Mouse (Mus musculus): ENCODE results near the gene Uqcc3.
"Not testable (repeated sequence)": the region's sequence is repeated elsewhere in the genome, so short reads cannot be mapped to it uniquely, and the experiment has no call there.

The Uqcc3 gene

DNA sequence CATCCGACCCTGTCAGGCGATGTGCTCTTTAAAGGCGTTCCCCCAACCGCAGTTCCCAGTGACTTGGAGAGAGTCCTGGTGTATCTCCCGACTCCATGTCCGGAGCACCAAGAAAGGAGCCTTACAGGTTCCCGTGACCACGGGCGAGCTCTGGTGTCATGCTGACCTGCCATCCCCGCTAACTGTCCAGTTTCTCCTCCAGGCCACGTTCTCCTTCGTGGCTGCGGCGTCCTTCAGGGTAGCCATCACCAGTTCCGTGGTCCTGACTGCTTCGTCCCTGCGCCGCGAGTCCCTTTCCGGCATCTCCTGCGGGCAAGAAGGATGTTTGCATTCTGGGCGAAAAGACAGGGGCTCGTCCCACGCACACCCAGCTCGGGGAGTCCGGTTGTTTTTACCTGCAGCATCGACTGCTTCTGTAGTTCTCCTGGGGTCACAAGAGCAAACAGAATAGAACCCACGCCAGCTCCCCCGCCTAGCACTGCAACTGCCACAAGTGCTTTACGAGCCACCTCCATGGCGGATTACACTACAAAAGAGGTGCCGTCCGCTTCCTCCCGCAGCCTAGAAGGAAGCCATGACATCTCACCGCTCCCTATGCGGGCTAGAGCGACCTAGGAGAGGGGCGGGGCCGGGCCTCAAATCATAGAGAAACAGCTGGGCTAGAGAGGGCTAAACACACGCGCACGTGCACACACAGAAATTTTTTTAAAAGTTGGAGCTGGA lies at the start of gene Uqcc3:
Gene Uqcc3 (minus strand): TSS at position 613 of the 723 bp plus-strand sequence.
- peak; percentile 95 for DNase-seq

GRCm38 (mm10) chr19:8930117-8930516 lies 49.4 kb upstream of the Uqcc3 start:
- DNase-seq, result no peak

DNA sequence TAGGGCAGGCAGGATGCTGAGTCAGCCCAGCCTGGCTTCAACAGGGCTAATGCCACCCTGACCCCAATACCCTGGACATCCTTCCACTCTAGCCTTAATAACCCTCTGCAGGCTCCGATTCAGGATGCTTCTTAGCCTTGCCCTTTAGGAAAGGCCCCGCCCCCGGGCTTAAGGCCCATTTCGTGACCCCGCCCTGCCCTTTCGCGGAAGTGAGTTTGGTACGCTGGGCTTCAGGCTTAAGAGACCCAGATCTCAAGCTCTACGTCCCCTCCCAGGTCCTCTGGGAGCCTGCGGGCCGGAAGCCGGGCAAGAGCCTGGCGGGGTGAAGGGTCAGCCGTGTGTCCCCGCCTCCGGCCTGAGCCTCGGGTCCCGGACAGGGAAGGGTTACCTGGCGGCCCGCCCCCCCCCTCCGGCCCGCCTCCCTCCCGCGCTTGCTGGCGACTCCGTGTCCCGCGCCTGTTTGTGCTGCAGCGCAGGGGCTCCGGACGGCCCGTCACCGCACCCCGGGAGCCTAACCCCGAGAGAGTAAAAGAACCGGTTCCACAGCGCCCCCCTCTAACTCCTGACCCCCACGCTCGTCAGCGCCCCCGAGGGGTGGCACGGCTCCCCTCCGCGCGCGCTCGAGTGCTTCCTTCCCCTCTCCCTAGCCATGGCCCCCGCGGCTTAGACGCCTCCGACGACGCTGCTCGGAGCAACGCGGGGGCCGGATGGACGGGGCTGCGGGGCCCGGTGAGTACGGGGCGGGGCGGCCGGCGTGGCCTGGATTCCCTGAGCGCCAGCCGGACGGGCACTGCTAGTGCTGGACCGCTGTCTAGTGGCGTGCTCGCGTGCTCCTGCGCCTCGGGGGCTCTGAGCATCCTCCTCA lies 48.7 kb upstream of the Uqcc3 start, which contains the start of the genes Rom1 and Eml3:
Gene Rom1 (minus strand): TSS at position 133 of the 865 bp plus-strand sequence.
Gene Eml3 (plus strand): TSS at position 329 of the 865 bp plus-strand sequence.
- peak; percentile 91 for DNase-seq

- DNase-seq, result no peak
Observed at GRCm38 (mm10) chr19:8928689-8929223, 48.0 kb upstream of the Uqcc3 start.

- no peak for DNase-seq
Observed at GRCm38 (mm10) chr19:8927891-8928525, 47.3 kb upstream of the Uqcc3 start.

DNA sequence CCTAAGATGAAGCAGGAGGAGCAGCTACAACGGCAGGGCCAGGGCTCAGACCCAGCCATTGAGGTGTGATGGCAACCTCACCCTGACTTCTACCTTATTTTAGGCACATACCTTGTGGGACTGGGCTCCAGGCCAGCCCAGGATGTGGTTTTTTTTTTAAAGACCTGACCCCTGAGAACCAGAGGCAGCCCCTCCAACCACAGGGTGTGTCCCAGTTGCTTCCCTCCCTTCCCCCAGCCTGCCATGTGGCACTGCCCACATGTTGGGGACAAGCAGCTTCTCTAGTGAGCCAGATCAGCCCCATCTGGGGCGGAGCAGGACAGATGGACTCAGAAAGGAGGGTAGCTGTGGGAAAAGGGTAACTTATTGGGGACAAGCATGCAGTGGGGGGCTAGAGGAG lies 46.0 kb upstream of the Uqcc3 start:
- DNase-seq, result no peak

GRCm38 (mm10) chr19:8921741-8922140 lies 41.0 kb upstream of the Uqcc3 start:
- no peak for DNase-seq

DNA sequence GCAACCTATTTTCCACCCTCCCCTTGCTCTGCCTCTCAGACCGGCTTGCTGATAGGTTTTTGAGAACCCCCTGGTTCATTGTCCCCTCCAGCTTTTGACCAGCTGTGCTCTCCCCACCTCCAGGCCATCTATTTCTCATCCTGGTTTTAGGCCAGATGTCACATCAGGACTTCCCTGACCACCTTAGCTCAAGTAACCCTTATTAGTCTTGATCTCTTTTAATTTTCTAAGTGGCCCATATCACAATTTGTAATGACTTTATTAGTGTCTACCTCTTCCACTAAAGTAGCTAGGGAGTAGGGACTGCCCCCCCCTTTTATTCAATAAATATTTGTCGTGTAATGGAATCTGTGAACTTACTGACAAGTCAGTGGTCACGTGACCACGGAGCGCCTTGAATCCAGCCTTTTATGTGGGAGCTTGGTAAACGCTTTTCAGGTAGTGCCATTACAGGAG lies 40.1 kb upstream of the Uqcc3 start:
- peak; percentile 81 for DNase-seq

- peak; percentile 97 for DNase-seq
Observed at GRCm38 (mm10) chr19:8920073-8920736, 39.5 kb upstream of the Uqcc3 start, which contains the start of gene B3gat3. B3gat3 (plus strand) TSS chr19:8920374.

DNA sequence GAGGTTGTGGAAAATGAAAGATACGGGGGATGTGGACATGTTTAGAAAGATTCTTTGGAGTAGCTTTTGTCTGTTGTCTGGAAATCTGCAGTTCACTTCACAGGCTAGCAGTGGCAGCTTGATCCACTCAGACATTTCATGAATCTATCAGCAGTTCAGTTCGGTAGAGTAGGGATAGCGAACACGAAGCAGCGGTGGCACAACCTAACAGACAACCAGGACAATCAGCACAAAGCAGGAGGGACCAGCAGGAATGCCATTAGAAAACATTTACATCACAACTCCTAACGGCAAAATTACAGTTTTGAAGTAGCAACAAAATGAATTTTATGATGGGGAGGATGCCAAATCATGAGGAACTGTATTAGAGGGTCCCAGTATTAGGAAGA lies 39.0 kb upstream of the Uqcc3 start:
- no peak for DNase-seq

DNA sequence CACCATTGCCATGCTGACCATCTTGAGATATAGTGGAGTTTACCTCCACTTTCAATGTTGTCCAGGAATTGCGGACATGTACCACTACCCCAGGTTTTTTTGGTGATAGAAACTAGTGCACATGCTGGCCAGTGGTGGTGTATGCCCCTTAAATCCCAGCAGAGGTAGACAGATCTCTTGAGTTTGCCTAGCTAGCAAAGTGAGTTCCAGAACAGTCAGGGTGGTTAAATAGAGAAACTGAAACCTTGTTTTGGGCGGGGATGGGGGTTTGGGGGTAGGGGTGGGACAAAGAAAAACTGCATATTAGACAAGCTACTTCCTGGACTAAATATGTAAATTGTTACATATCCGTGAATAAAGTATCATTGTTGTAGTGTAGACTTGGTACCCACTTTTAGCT lies 38.3 kb upstream of the Uqcc3 start:
- DNase-seq, result no peak

DNA sequence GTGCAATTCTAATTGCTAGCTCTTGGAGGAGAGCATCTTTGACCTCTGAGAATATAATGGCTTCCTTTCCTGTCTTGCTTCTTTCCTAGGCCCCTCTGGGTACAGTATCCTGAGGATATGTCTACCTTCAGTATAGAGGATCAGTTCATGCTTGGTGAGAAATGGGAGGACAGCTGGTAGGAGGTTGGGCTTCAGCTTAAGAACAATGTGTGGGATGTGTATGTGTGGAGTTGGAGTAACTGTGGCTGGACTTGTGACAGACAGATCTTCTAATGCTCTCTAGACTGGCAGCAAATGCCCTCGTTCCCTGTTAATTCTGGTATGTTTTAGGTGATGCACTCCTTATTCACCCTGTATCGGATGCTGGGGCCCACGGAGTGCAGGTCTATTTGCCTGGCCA lies 33.5 kb upstream of the Uqcc3 start:
- DNase-seq, result no peak

DNA sequence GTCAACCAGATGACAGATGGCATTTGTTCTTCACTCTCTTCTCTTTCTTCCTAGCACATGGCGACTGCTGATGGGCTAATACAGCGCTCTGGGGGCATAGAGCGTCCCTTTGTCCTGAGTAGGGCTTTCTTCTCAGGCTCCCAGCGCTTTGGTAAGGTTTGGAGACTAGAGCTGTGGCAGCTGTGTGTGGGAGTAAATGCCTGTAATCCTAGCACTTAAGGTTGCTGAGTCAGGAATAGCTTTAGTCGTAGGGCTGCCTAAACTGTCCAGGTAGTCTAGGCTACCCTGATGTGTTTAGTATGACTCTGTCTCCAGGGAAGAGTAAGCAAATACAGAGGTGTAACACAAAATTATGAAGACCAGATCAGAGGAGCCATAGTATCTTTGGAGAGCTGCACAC lies 31.1 kb upstream of the Uqcc3 start:
- no peak for DNase-seq

- no peak for DNase-seq
Observed at GRCm38 (mm10) chr19:8908531-8908930, 27.8 kb upstream of the Uqcc3 start.

DNA sequence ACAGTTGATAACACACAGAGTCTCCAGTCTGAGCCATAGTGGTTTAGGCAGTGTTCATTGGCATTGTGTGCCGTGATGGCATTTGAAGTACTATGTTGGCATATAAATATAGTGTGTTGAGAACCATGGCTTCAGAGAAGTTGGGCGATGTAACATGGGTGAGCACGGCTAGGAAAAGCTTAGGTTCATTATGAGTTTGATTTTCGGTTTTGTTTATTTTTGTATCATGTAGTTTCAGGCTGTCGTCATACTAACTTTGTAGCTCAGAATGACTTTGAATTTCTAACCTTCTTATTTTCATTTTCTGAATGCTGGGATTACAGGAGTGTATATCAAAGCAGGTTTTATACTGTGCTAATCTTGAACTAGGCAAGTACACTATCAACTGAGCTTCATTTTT lies 22.7 kb upstream of the Uqcc3 start:
- DNase-seq, result no peak

DNA sequence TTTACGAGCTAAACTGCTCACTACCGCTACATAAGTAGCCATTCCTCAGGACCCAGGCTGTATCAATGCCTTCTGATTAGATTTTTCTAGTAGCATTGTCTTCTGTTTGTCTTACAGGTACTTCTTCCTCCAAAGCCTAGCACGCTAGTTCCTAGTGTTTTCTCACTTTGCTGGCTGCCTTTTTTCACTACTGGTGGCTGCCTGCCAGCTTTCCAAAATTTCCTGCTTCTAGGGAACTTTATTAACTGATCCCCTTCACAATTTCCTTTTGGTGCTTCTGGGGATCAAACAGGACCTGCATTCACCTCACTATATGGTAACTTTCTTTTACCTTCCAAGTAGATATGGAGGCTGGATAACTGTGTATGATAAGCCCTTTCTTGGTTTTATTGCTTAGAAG lies 18.4 kb upstream of the Uqcc3 start:
- DNase-seq, result no peak

- DNase-seq, result no peak
Observed at GRCm38 (mm10) chr19:8898576-8898975, 17.9 kb upstream of the Uqcc3 start.

DNA sequence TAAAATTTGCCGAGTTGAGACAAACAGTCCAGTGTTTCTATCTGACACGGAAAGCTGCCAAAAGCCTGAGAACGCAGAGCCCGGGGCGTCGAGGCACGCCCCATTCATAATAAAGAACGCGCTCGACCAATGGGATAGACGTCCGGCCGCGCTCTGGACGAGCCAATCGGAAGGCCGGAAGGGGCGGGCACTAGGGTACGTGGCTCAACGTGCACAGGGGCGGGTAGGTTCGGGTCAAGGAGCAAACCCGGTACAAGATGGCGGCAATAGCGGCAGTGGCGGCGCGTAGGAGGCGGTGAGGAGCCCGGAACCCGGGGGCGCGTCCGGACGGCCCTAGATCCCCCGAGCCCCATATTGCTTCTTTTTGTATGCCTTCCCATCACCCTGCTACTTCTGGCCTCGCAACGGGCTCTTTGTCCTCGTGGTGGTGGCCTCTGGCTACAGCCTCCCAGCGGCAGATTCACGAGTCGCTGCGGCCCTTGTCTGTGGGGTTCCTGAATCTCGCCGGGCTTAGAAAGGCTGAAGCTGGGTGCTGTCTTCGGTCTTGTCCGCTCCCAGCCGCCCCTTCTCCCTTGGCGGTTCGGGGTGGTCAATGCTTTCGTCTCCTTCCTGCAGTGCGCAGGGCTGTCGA lies 17.3 kb upstream of the Uqcc3 start, which contains the start of gene Ganab:
Gene Ganab (plus strand): TSS at position 207 of the 631 bp plus-strand sequence.
- DNase-seq, result peak; percentile 100

DNA sequence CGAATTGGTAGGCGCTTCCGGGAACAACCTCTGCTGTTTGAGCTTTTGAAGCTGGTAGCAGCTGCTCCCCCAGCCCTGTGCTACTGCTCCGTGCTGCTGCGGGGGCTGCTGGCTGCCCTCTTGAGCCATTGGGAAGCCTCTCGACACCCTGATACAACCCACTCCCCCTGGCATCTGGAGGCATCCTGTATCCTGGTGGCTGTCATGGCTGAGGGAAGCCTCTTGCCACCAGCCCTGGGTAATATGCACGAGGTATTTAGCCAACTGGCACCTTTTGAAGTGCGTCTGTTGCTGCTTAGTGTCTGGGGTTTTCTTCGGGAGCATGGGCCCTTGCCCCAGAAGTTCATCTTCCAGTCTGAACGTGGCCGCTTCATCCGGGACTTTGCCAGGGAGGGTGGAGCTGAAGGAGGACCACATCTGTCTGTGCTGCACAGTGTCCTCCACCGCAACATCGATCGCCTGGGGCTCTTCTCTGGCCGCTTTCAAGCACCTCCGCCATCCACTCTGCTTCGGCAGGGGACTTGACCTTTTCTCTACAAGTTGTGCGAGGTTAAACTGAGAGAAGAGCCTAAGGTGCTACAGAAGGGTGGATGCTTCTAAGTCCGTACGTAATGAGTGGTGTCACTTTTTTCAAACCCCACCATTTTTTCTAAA lies 16.6 kb upstream of the Uqcc3 start:
- peak; percentile 44 for DNase-seq

DNA sequence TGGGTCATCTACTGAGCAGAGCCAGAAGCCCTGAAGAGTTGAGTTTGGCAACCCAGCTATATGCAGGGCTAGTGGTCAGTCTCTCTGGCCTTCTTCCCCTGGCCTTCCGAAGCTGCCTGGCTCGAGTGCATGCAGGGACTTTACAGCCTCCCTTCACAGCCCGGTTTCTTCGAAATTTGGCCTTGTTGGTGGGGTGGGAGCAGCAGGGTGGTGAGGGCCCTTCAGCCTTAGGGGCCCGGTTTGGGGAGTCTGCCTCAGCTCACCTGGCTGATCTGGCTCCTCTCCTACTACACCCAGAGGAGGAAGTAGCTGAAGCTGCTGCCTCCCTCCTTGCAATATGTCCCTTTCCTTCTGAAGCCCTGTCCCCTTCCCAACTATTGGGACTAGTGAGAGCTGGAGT lies 15.5 kb upstream of the Uqcc3 start:
- not testable (repeated sequence) for DNase-seq

DNA sequence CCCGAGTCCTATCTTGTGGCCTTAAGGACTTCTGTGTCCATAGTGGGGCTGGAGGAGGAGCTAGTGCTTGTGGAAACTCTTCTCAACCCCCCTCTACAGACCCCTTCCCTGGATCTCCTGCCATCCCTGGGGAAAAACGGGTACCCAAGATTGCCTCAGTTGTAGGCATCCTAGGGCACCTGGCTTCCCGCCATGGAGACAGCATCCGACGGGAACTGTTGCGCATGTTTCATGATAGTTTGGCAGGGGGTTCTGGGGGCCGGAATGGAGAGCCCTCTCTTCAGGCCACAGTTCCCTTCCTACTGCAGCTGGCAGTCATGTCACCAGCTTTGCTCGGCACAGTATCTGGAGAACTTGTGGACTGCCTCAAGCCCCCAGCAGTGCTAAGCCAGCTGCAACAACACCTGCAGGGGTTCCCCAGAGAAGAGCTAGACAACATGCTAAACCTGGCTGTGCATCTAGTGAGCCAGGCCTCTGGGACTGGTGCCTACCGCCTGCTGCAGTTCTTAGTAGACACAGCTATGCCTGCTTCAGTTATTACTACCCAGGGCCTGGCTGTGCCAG lies 14.8 kb upstream of the Uqcc3 start:
- no peak for DNase-seq
